Mouse (Mus musculus) CD4-positive, CD25-positive, alpha-beta regulatory T cell, adult 9 weeks (primary cell): ENCODE results near the gene Spink8. TPM values are rescaled to one million over a fixed set of nuclear protein-coding genes. Genes with fewer than 3 reads are reported as not detected.

Source experiments
- polyA plus RNA-seq: library from polyadenylated mRNA; unstranded; fragments of 100-300 nt; shearing (Covaris generic); gene quantifications from one replicate; pipeline ENCODE4 v1.2.1, GENCODE M21; 2017

Spink8 gene
- not detected for polyA plus RNA-seq

GRCm38 (mm10) chr9:109811980-109812379 lies at the start of gene Spink8:
Spink8 (plus strand) TSS chr9:109812280.

GRCm38 (mm10) chr9:109790570-109790969 lies 21.5 kb upstream of the Spink8 start, which contains the start of gene Fbxw27:
Fbxw27 (minus strand) TSS chr9:109790670.

GRCm38 (mm10) chr9:109832391-109833087 lies 20.5 kb downstream of the Spink8 start, which contains the start of gene Nme6:
Nme6 (plus strand) TSS chr9:109832749.

GRCm38 (mm10) chr9:109849312-109849758 lies 37.3 kb downstream of the Spink8 start, which contains the start of gene Camp:
Camp (minus strand) TSS chr9:109849617.

GRCm38 (mm10) chr9:109874797-109875691 lies 63.0 kb downstream of the Spink8 start, which contains the start of gene Cdc25a:
Cdc25a (plus strand) TSS chr9:109875579.

Other genes with a start within 250 kb of the Spink8 start
- not detected for gene Fbxw15, start 244.0 kb upstream of the Spink8 start, polyA plus RNA-seq
- gene Fbxw24, start 186.2 kb upstream of the Spink8 start, polyA plus RNA-seq = not detected
- not detected for gene Fbxw25, start 147.6 kb upstream of the Spink8 start, polyA plus RNA-seq
- not detected for gene Fbxw18, start 109.6 kb upstream of the Spink8 start, polyA plus RNA-seq
- not detected for gene Fbxw26, start 66.2 kb upstream of the Spink8 start, polyA plus RNA-seq
- gene Fbxw27, start 21.6 kb upstream of the Spink8 start, polyA plus RNA-seq = not detected
- 17.7 TPM for gene Nme6, start 20.5 kb downstream of the Spink8 start, polyA plus RNA-seq
- not detected for gene Camp, start 37.3 kb downstream of the Spink8 start, polyA plus RNA-seq
- 8.1 TPM for gene Cdc25a, start 63.3 kb downstream of the Spink8 start, polyA plus RNA-seq
- 69.4 TPM for gene Map4, start 119.2 kb downstream of the Spink8 start, polyA plus RNA-seq